Mouse (Mus musculus): ENCODE measurements around the gene Grip1.

DNA sequence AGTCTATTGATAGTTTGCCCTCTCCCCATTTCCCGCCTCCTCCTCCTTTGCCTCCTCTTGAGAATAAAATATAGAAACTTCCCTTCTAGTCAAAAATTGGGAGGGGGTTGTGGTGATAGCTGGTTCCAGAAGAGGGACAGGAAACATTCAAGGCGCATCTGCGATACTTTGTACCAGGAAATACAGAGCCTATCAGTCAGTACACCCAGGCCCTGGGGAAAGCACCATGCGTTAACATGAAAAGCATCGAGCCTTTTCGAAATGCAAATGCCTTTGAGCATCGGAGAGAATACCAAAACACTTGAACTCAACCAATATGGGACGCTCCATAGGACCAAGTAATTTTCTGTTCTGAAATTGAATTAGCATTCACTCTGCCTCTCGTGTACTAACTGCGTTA, 612.7 kb downstream of the Grip1 start:
- TF ChIP-seq POLR2A (IDR thresholded peaks at IDR 0.05; ENCODE audit: insufficient read length, low read depth) (no peak), POLR2AphosphoS2 (IDR thresholded peaks at IDR 0.05; ENCODE audit: insufficient read length, low read depth) (no peak), E2F4 (IDR thresholded peaks at IDR 0.05; ENCODE audit: insufficient read depth) (no peak)

Data from myocyte (in vitro differentiated cells).